Mouse (Mus musculus): ENCODE results near the gene Slc45a2. TPM values are rescaled to one million over a fixed set of nuclear protein-coding genes. Genes with fewer than 3 reads are reported as not detected.

Gene Slc45a2
- total and polyA plus RNA-seq, 3 experiments, result not detected

- Histone ChIP-seq H3K4me2 (ENCODE audit: insufficient read depth, low read depth, poor library complexity, severe bottlenecking) (no peak overlapping the region), H3K36me3 (replicated peaks in 1 of 2; ENCODE audit: control insufficient read depth in 1 of 2, insufficient read depth in 1 of 2, low read length in 1 of 2) (no peaks in the 10 kb centered on the region), H3K4me1 (ENCODE audit: control insufficient read depth in 1 of 2, insufficient read depth in 2 of 2) (no peaks in the 10 kb centered on the region), H3K9ac (ENCODE audit: insufficient read depth, low read depth) (no peak overlapping the region), H3K79me2 (replicated peaks; ENCODE audit: control insufficient read depth, extremely low read depth, insufficient read depth, poor library complexity, severe bottlenecking) (no peaks in the 10 kb centered on the region), H3K27ac (ENCODE audit: insufficient read depth, low read depth) (no peak overlapping the region), H3K4me3 (replicated peaks in 1 of 3; ENCODE audit: low read depth in 2 of 3, low read length in 2 of 3, poor library complexity in 1 of 3) (no peak overlapping the region), H3K27me3 (replicated peaks) (no peaks in the 10 kb centered on the region), H3K9me3 (replicated peaks; ENCODE audit: low read length) (no peaks in the 10 kb centered on the region)
- in situ Hi-C loops (cut with MboI; ENCODE audit: low pct_ligation_motif_present, low pct_unique_long_range_greater_than_20kb, low sequenced_read_pairs) (no loop called here), dilution Hi-C loops (cut with MboI; ENCODE audit: extremely low pct_ligation_motif_present, extremely low pct_unique_long_range_greater_than_20kb, low sequenced_read_pairs) (no loop called here)
- TF ChIP-seq SMC3 (IDR thresholded peaks at IDR 0.05; ENCODE audit: low read depth, low read length) (no peak), RCOR1 (conservative IDR thresholded peaks at IDR 0.05; ENCODE audit: low read depth, low read length) (no peak), E2F4 (IDR thresholded peaks at IDR 0.05; ENCODE audit: insufficient replicate concordance, low read depth, low read length) (no peak), GABPA (IDR thresholded peaks at IDR 0.05; ENCODE audit: insufficient replicate concordance, low read depth, low read length) (no peak), BHLHE40 (IDR thresholded peaks at IDR 0.05; ENCODE audit: low read depth, low read length) (no peak), ETS1 (conservative IDR thresholded peaks at IDR 0.05; ENCODE audit: low read depth, low read length) (no peak), ELF1 (IDR thresholded peaks at IDR 0.05; ENCODE audit: low read depth, low read length) (no peak), MAFK (IDR thresholded peaks at IDR 0.05; ENCODE audit: insufficient replicate concordance, low read length) (no peak), MXI1 (IDR thresholded peaks at IDR 0.05; ENCODE audit: low read depth, low read length) (no peak), USF1 (IDR thresholded peaks at IDR 0.05; ENCODE audit: low read depth, low read length) (no peak), SIN3A (IDR thresholded peaks at IDR 0.05; ENCODE audit: low read length) (no peak), ZMIZ1 (IDR thresholded peaks at IDR 0.05; ENCODE audit: low read depth, low read length) (no peak), MEF2A (IDR thresholded peaks at IDR 0.05; ENCODE audit: borderline replicate concordance, low read depth, low read length) (no peak)
- DNase-seq (ENCODE audit: extremely low read depth), result no peak
Measured at GRCm38 (mm10) chr15:10952760-10953305, 47.7 kb upstream of the Slc45a2 start.

- Histone ChIP-seq H3K9me3 (replicated peaks; ENCODE audit: low read length) (no peaks in the 10 kb centered on the region), H3K4me1 (ENCODE audit: control insufficient read depth in 1 of 2, insufficient read depth in 2 of 2) (no peaks in the 10 kb centered on the region), H3K4me2 (ENCODE audit: insufficient read depth, low read depth, poor library complexity, severe bottlenecking) (no peak overlapping the region), H3K36me3 (replicated peaks in 1 of 2; ENCODE audit: control insufficient read depth in 1 of 2, insufficient read depth in 1 of 2, low read length in 1 of 2) (no peaks in the 10 kb centered on the region), H3K27me3 (replicated peaks) (no peaks in the 10 kb centered on the region), H3K9ac (ENCODE audit: insufficient read depth, low read depth) (no peak overlapping the region), H3K27ac (ENCODE audit: insufficient read depth, low read depth) (no peak overlapping the region), H3K79me2 (replicated peaks; ENCODE audit: control insufficient read depth, extremely low read depth, insufficient read depth, poor library complexity, severe bottlenecking) (no peaks in the 10 kb centered on the region), H3K4me3 (replicated peaks in 1 of 3; ENCODE audit: low read depth in 2 of 3, low read length in 2 of 3, poor library complexity in 1 of 3) (no peak overlapping the region)
- dilution Hi-C loops (cut with MboI; ENCODE audit: extremely low pct_ligation_motif_present, extremely low pct_unique_long_range_greater_than_20kb, low sequenced_read_pairs), result no loop called here
- no peak for DNase-seq (ENCODE audit: extremely low read depth)
- TF ChIP-seq MYC (IDR thresholded peaks at IDR 0.05; ENCODE audit: low read depth, low read length) (no peak), ETS1 (conservative IDR thresholded peaks at IDR 0.05; ENCODE audit: low read depth, low read length) (no peak), NELFE (IDR thresholded peaks at IDR 0.05; ENCODE audit: low read depth, low read length) (no peak), ZC3H11A (IDR thresholded peaks at IDR 0.05; ENCODE audit: low read depth, low read length) (no peak), CHD2 (IDR thresholded peaks at IDR 0.05; ENCODE audit: low read length) (no peak), UBTF (IDR thresholded peaks at IDR 0.05; ENCODE audit: low read depth, low read length) (no peak), ZMIZ1 (IDR thresholded peaks at IDR 0.05; ENCODE audit: low read depth, low read length) (no peak)
- in situ Hi-C loops (cut with MboI; ENCODE audit: low pct_ligation_motif_present, low pct_unique_long_range_greater_than_20kb, low sequenced_read_pairs), result no loop called here
Measured at GRCm38 (mm10) chr15:10953465-10953864, 47.1 kb upstream of the Slc45a2 start.

All from CH12.LX (cell line).